In genomic region chr12:107934831-107935437, GRCm38 (mm10) we compare ENCODE assay signal across 8 mouse cellular contexts.
DNase-seq lines count a peak whose midpoint lies in the region; ATAC-seq and TF ChIP-seq lines count a peak whose summit lies in the region.
"Had no signal": no experiment of that assay in that cellular context is flagged by ENCODE, and none has a peak within 500 bp of the region (broad histone marks: within the 10 kb centered on the region; RNA-seq: fewer than 3 reads in every experiment).

No protein-coding gene starts in this region.

- no peak overlapping the region for H3K4me3 ChIP-seq in neural tube, embryonic 11.5 days (ENCODE audit: low read depth, low read length)
- peak overlapping the region; percentile 22; the same call in 1 of the 2 replicates for H3K4me3 ChIP-seq in forebrain, postnatal 0 days (ENCODE audit: low read depth, low read length)
- H3K4me3 ChIP-seq: limb, embryonic 13.5 days had no signal

- no peak for TF ChIP-seq CTCF in forebrain, postnatal 0 days (IDR thresholded peaks at IDR 0.05; ENCODE audit: low read depth)

- ATAC-seq in neural tube, embryonic 11.5 days (ENCODE audit: insufficient read depth, low FRiP score, low TSS enrichment): peak; percentile 42
- peak; percentile 81 for ATAC-seq in forebrain, postnatal 0 days

- peaks cover 23% of the 10 kb centered on the region for H3K4me1 ChIP-seq in neural tube, embryonic 11.5 days (ENCODE audit: control insufficient read depth, insufficient read depth, low read length)
- peaks cover 40% of the 10 kb centered on the region for H3K4me1 ChIP-seq in forebrain, postnatal 0 days (ENCODE audit: insufficient read depth)

- no peaks in the 10 kb centered on the region for H3K27me3 ChIP-seq in neural tube, embryonic 11.5 days (ENCODE audit: control insufficient read depth, insufficient read depth, low read length)
- no peaks in the 10 kb centered on the region for H3K27me3 ChIP-seq in forebrain, postnatal 0 days (ENCODE audit: insufficient read depth, low read length)
- H3K27me3 ChIP-seq: limb, embryonic 13.5 days had no signal

- no peak overlapping the region for H3K27ac ChIP-seq in neural tube, embryonic 11.5 days (ENCODE audit: low read depth, low read length)
- H3K27ac ChIP-seq in forebrain, postnatal 0 days (ENCODE audit: low read depth, low read length): peak overlapping the region; percentile 62
- H3K27ac ChIP-seq: limb, embryonic 13.5 days had no signal

- DNase-seq in neural tube, embryonic 11.5 days (ENCODE audit: low spot score): no peak
- no peak for DNase-seq in neural tube, embryonic 10.5 days (ENCODE audit: extremely low spot score, low spot score)
- DNase-seq in forebrain, postnatal 0 days: peak; percentile 73
- DNase-seq in kidney, postnatal 10 days: peak; percentile 72
- peak; percentile 28 for DNase-seq in right cerebral cortex, postnatal 14 days
- DNase-seq in lung, postnatal 25 days (ENCODE audit: low spot score): no peak
- no peak for DNase-seq in urinary bladder, postnatal 4 days (ENCODE audit: low spot score in 2 of 2)

- no peak overlapping the region for H3K9ac ChIP-seq in neural tube, embryonic 11.5 days (ENCODE audit: low read length)
- peak overlapping the region; percentile 4; the same call in 1 of the 2 replicates for H3K9ac ChIP-seq in forebrain, postnatal 0 days
- H3K9ac ChIP-seq: limb, embryonic 13.5 days had no signal

- no peaks in the 10 kb centered on the region for H3K9me3 ChIP-seq in neural tube, embryonic 11.5 days (ENCODE audit: control insufficient read depth, low read length)
- H3K9me3 ChIP-seq in forebrain, postnatal 0 days (ENCODE audit: low read length): no peaks in the 10 kb centered on the region
- H3K9me3 ChIP-seq: limb, embryonic 13.5 days had no signal

- no peaks in the 10 kb centered on the region for H3K36me3 ChIP-seq in neural tube, embryonic 11.5 days (ENCODE audit: control insufficient read depth, insufficient read depth, low read length)
- H3K36me3 ChIP-seq in forebrain, postnatal 0 days (ENCODE audit: insufficient read depth): no peaks in the 10 kb centered on the region
- H3K36me3 ChIP-seq: limb, embryonic 13.5 days had no signal

- 77% methylated on average over 17 of the region's 19 CpGs for WGBS in neural tube, embryonic 11.5 days
- 17% methylated on average over 19 of the region's 19 CpGs for WGBS in forebrain, postnatal 0 days

- H3K4me2 ChIP-seq in neural tube, embryonic 11.5 days (ENCODE audit: low read depth): no peak overlapping the region
- peak overlapping the region; percentile 43 for H3K4me2 ChIP-seq in forebrain, postnatal 0 days (ENCODE audit: low read depth)
- H3K4me2 ChIP-seq: limb, embryonic 13.5 days had no signal

Comparison
In these comparisons a context has a peak if more than half of its experiments do, and no peak if none do; other contexts are left out.
1. DNase-seq: peak in forebrain, postnatal 0 days (single experiment), kidney, postnatal 10 days (single experiment) and right cerebral cortex, postnatal 14 days (single experiment); none in neural tube, embryonic 11.5 days (single experiment), neural tube, embryonic 10.5 days (single experiment), lung, postnatal 25 days (single experiment) and urinary bladder, postnatal 4 days (0 of 2).